Mouse (Mus musculus): ENCODE measurements around the gene Ppm1k. TPM values are rescaled to one million over a fixed set of nuclear protein-coding genes. Genes with fewer than 3 reads are reported as not detected.

Gene Ppm1k
- polyA plus RNA-seq, 1 experiment from 2014 or later = 3.7 TPM

DNA sequence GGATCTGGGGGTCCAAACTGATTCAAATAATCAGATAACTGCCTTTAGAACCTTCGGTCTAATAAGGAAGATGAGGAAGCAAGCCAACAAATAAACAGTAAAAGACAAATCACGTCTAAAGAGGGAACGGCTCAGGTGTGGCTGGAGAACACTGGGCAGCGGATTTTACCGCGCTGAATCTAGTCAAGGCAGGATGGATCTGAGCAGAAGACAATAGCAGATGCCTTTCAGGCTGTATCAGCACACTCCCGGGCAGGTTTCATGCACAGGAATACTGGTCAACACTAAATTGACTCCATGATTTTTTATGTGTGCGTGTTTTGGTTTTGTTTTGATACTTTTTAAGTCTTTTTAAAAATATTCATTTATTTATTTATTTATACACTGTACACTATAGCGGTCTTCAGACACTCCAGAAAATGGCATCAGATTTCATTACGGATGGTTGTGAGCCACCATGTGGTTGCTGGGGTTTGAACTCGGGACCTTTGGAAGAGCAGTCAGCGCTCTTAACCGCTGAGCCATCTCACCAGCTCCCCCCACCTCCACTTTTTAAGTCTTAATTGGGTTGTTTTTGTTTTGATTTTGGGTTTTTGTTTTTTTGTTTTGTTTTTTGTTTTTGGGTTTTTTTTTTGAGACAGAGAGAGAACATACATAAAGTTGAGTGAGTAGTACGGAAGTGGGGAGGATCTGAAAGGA is 852 bp upstream of the Ppm1k start:
- Histone ChIP-seq H3K27ac (ENCODE audit: low read depth) (peak overlapping the region; percentile 88), H3K4me1 (replicated peaks; ENCODE audit: control insufficient read depth, insufficient read depth, low read length) (peaks cover 8% of the 10 kb centered on the region), H3K36me3 (ENCODE audit: control insufficient read depth, insufficient read depth, low read length) (no peaks in the 10 kb centered on the region), H3K4me2 (ENCODE audit: low read length) (peak overlapping the region; percentile 65), H3K4me3 (ENCODE audit: low read depth, low read length) (peak overlapping the region; percentile 55), H3K27me3 (replicated peaks; ENCODE audit: control insufficient read depth, insufficient read depth, low read length) (no peaks in the 10 kb centered on the region), H3K9ac (ENCODE audit: low read length) (peak overlapping the region; percentile 60), H3K9me3 (ENCODE audit: control insufficient read depth, low read length) (no peaks in the 10 kb centered on the region)
- DNase-seq (ENCODE audit: low spot score) = no peak
- ATAC-seq (replicated peaks; ENCODE audit: low FRiP score, low TSS enrichment, low read depth) = peak; percentile 44
- WGBS = 28% methylated on average over 14 of the region's 14 CpGs

DNA sequence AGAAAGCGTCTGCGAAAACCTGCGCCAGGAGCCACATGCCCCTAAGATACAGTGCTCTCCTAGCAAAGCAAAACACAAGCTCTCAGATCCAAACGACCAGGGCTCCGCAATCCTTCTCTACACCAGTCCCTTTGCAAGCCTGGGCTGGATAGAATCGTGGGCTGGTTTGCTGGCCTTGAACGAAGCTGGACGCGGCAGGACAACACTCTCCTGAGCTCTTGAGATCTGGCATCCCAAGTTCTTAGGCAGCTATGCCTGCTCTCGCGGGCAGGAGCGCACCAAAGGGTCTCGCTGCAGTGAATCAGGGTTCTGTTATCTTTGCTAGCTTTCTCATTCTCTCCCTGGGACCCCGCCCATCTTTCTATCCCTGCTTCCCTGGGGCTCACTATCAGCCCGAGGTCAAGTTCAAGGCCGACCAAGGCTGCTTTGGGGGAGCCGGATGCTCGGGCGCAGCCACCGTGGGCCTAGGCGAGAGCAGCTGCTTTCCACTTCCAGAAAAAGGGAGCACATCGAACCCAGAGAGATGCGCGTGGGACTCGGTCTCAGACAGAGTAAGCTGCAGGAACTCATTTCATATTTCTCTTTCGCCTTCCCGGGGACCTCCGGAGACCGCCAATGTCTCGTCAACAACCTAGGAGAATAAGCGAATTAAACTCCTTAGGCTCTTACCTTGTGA is 519 bp downstream of the Ppm1k start:
- peaks cover 11% of the 10 kb centered on the region for H3K4me1 ChIP-seq (replicated peaks; ENCODE audit: control insufficient read depth, insufficient read depth, low read length)
- H3K9me3 ChIP-seq (ENCODE audit: control insufficient read depth, low read length) = no peaks in the 10 kb centered on the region
- H3K4me2 ChIP-seq (ENCODE audit: low read length) = peak overlapping the region; percentile 82
- no peaks in the 10 kb centered on the region for H3K36me3 ChIP-seq (ENCODE audit: control insufficient read depth, insufficient read depth, low read length)
- peak overlapping the region; percentile 56 for H3K9ac ChIP-seq (ENCODE audit: low read length)
- peak; percentile 83 for DNase-seq (ENCODE audit: low spot score)
- peak overlapping the region; percentile 62 for H3K27ac ChIP-seq (ENCODE audit: low read depth)
- no peaks in the 10 kb centered on the region for H3K27me3 ChIP-seq (replicated peaks; ENCODE audit: control insufficient read depth, insufficient read depth, low read length)
- WGBS = 0% methylated on average over 31 of the region's 31 CpGs
- ATAC-seq (replicated peaks; ENCODE audit: low FRiP score, low TSS enrichment, low read depth) = peak; percentile 16; the same call in 1 of the 2 replicates
- H3K4me3 ChIP-seq (ENCODE audit: low read depth, low read length) = peak overlapping the region; percentile 55

DNA sequence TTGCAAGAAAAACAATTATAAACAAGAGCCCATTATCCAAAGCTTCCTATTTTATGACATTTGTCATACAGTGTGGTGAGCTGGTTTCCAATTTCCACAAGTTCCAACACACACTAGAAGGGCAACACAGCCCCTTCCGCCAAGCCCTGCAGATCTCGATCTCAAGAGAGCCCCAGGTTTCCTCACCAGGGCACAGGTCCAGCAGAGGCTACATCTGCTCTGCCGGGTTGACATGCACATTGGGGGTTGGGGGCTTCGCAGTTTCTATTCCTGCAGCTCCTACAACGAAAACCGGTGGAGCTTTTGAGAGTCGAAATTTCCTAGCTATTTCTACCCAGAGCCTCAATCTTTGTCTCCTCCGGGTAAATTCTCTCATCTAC is 1.0 kb downstream of the Ppm1k start:
- peak overlapping the region; percentile 55 for H3K4me3 ChIP-seq (ENCODE audit: low read depth, low read length)
- H3K27ac ChIP-seq (ENCODE audit: low read depth) = peak overlapping the region; percentile 62; the same call in 1 of the 2 replicates
- ATAC-seq (replicated peaks; ENCODE audit: low FRiP score, low TSS enrichment, low read depth) (no peak), DNase-seq (ENCODE audit: low spot score) (no peak)
- peak overlapping the region; percentile 82 for H3K4me2 ChIP-seq (ENCODE audit: low read length)
- H3K36me3 ChIP-seq (ENCODE audit: control insufficient read depth, insufficient read depth, low read length) = no peaks in the 10 kb centered on the region
- H3K9ac ChIP-seq (ENCODE audit: low read length) = peak overlapping the region; percentile 56
- peaks cover 11% of the 10 kb centered on the region for H3K4me1 ChIP-seq (replicated peaks; ENCODE audit: control insufficient read depth, insufficient read depth, low read length)
- H3K27me3 ChIP-seq (replicated peaks; ENCODE audit: control insufficient read depth, insufficient read depth, low read length) = no peaks in the 10 kb centered on the region
- no peaks in the 10 kb centered on the region for H3K9me3 ChIP-seq (ENCODE audit: control insufficient read depth, low read length)
- WGBS = 4% methylated on average over 8 of the region's 8 CpGs

DNA sequence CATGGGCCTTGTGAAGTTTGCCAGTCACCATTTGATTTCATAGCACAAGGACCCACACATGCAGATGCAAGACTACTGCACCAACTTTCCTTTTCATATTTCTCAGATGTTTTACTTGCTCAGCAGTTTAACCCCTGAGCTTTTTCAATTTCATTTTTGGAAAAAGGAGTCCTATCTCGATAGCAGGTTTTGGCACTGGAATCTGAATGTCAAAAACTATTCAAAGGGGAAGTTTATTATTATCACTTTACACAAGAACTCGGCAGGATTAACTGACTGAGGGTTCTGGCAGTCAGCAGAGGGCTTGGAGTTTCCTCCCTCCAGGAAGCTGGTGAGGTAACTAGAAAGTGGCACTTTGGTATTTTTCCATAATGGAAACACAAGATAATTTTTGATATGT is 1.9 kb downstream of the Ppm1k start:
- Histone ChIP-seq H3K4me2 (ENCODE audit: low read length) (peak overlapping the region; percentile 82), H3K9ac (ENCODE audit: low read length) (no peak overlapping the region), H3K27me3 (replicated peaks; ENCODE audit: control insufficient read depth, insufficient read depth, low read length) (no peaks in the 10 kb centered on the region), H3K4me1 (replicated peaks; ENCODE audit: control insufficient read depth, insufficient read depth, low read length) (peaks cover 11% of the 10 kb centered on the region), H3K9me3 (ENCODE audit: control insufficient read depth, low read length) (no peaks in the 10 kb centered on the region), H3K4me3 (ENCODE audit: low read depth, low read length) (0 out of 2 replicates have a peak overlapping the region, but pooled peaks have one; percentile 55), H3K27ac (ENCODE audit: low read depth) (no peak overlapping the region), H3K36me3 (ENCODE audit: control insufficient read depth, insufficient read depth, low read length) (no peaks in the 10 kb centered on the region)
- 39% methylated on average over 2 of the region's 2 CpGs for WGBS
- ATAC-seq (replicated peaks; ENCODE audit: low FRiP score, low TSS enrichment, low read depth) (no peak), DNase-seq (ENCODE audit: low spot score) (no peak)

DNA sequence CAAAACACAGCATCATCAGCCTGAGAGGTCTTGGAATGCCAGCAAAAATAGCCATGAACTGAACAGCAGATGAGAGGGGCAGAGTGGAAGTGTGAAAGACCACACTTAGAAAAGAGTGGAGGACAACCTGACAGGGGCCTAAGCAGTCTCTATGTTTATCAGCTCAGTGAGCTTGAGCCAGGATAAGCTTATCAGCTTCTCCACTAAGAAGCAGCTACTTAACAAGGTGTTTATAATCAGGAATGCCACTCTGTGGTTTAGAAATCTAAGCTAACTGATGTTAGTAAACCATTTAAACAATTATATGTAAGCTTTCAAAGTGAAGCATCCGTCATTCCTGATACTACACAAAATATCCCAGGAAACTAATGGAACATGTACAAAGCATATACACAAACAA is 3.2 kb downstream of the Ppm1k start:
- no peak overlapping the region for H3K4me2 ChIP-seq (ENCODE audit: low read length)
- 71% methylated on average over 1 of the region's 1 CpGs for WGBS
- no peak overlapping the region for H3K4me3 ChIP-seq (ENCODE audit: low read depth, low read length)
- H3K36me3 ChIP-seq (ENCODE audit: control insufficient read depth, insufficient read depth, low read length) = no peaks in the 10 kb centered on the region
- no peak for DNase-seq (ENCODE audit: low spot score)
- no peak overlapping the region for H3K27ac ChIP-seq (ENCODE audit: low read depth)
- no peak for ATAC-seq (replicated peaks; ENCODE audit: low FRiP score, low TSS enrichment, low read depth)
- no peaks in the 10 kb centered on the region for H3K9me3 ChIP-seq (ENCODE audit: control insufficient read depth, low read length)
- H3K4me1 ChIP-seq (replicated peaks; ENCODE audit: control insufficient read depth, insufficient read depth, low read length) = peaks cover 11% of the 10 kb centered on the region
- H3K27me3 ChIP-seq (replicated peaks; ENCODE audit: control insufficient read depth, insufficient read depth, low read length) = no peaks in the 10 kb centered on the region
- H3K9ac ChIP-seq (ENCODE audit: low read length) = no peak overlapping the region

DNA sequence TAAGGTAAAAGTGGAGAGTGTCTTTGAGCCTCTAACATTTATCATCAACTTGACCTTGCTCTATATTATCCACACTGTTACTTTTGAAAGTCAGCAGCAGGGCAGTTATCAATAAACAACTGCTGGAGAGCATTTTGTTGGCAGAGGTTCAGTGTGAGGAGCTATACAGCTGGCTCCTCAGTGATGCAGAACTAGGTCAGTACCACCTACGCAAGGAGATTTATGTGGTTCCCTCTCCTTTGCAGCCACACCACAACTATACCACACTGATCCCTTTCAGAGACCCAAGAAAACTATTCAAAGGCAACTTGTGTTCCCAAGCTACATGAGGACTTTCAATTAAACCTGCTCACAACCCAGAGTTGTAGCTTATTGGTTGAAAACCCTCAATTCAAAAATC is 3.8 kb downstream of the Ppm1k start:
- H3K27ac ChIP-seq (ENCODE audit: low read depth) = no peak overlapping the region
- no peak overlapping the region for H3K9ac ChIP-seq (ENCODE audit: low read length)
- 67% methylated on average over 1 of the region's 1 CpGs for WGBS
- H3K27me3 ChIP-seq (replicated peaks; ENCODE audit: control insufficient read depth, insufficient read depth, low read length) = no peaks in the 10 kb centered on the region
- H3K36me3 ChIP-seq (ENCODE audit: control insufficient read depth, insufficient read depth, low read length) = no peaks in the 10 kb centered on the region
- peaks cover 11% of the 10 kb centered on the region for H3K4me1 ChIP-seq (replicated peaks; ENCODE audit: control insufficient read depth, insufficient read depth, low read length)
- H3K4me3 ChIP-seq (ENCODE audit: low read depth, low read length) = no peak overlapping the region
- ATAC-seq (replicated peaks; ENCODE audit: low FRiP score, low TSS enrichment, low read depth) (no peak), DNase-seq (ENCODE audit: low spot score) (no peak)
- H3K9me3 ChIP-seq (ENCODE audit: control insufficient read depth, low read length) = no peaks in the 10 kb centered on the region
- no peak overlapping the region for H3K4me2 ChIP-seq (ENCODE audit: low read length)

DNA sequence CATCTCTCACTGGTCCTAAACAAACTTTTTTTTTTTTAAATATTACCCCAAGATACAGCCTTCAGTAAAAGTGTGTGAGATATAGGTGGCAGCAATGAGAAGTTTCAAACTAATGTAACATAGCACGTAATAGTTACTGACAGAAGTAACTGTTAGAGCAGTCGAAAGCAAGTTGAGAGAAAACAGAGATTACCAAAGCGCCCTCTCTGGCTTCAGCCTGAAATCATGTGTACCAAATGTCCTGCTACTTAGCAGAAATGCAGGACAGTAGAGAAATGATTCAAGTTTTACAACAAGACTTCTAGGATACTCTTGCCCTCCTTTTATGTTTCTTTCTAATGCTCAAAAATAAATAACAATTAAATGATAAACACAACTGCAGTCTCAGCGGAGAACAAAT is 4.3 kb downstream of the Ppm1k start:
- no peak for ATAC-seq (replicated peaks; ENCODE audit: low FRiP score, low TSS enrichment, low read depth)
- no peak for DNase-seq (ENCODE audit: low spot score)
- Histone ChIP-seq H3K9ac (ENCODE audit: low read length) (no peak overlapping the region), H3K36me3 (ENCODE audit: control insufficient read depth, insufficient read depth, low read length) (no peaks in the 10 kb centered on the region), H3K27ac (ENCODE audit: low read depth) (no peak overlapping the region), H3K9me3 (ENCODE audit: control insufficient read depth, low read length) (no peaks in the 10 kb centered on the region), H3K4me3 (ENCODE audit: low read depth, low read length) (no peak overlapping the region), H3K27me3 (replicated peaks; ENCODE audit: control insufficient read depth, insufficient read depth, low read length) (no peaks in the 10 kb centered on the region), H3K4me2 (ENCODE audit: low read length) (no peak overlapping the region), H3K4me1 (replicated peaks; ENCODE audit: control insufficient read depth, insufficient read depth, low read length) (peaks cover 11% of the 10 kb centered on the region)
- WGBS = 38% methylated on average over 4 of the region's 4 CpGs

DNA sequence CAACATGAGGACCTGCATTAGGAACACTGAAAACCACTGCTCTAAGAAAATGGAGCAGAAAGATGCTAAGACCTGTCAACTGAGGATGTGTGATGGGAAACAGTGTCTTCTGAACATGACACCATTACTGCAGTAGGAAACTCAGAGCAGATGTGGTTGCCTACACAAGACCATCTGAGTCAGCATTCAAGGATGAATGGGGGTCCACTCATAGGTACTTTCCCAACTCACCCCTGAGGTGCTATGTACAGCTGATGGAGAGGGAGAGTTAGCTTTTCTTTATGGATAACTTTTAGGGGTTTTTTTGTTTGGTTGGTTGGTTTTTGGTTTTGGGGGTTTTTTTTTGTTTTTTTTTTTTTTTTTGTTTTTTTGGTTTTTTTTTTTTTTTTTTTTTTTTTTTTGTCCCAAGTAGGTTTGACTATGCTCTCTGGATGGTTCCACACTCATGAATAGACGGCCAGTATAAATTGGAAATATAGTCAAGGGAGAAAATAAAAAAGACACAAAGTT is 5.9 kb downstream of the Ppm1k start:
- Histone ChIP-seq H3K9me3 (ENCODE audit: control insufficient read depth, low read length) (no peaks in the 10 kb centered on the region), H3K9ac (ENCODE audit: low read length) (no peak overlapping the region), H3K4me3 (ENCODE audit: low read depth, low read length) (no peak overlapping the region), H3K36me3 (ENCODE audit: control insufficient read depth, insufficient read depth, low read length) (no peaks in the 10 kb centered on the region), H3K4me1 (replicated peaks; ENCODE audit: control insufficient read depth, insufficient read depth, low read length) (peaks cover 11% of the 10 kb centered on the region), H3K4me2 (ENCODE audit: low read length) (no peak overlapping the region), H3K27ac (ENCODE audit: low read depth) (no peak overlapping the region), H3K27me3 (replicated peaks; ENCODE audit: control insufficient read depth, insufficient read depth, low read length) (no peaks in the 10 kb centered on the region)
- 96% methylated on average over 1 of the region's 1 CpGs for WGBS
- DNase-seq (ENCODE audit: low spot score) = no peak
- ATAC-seq (replicated peaks; ENCODE audit: low FRiP score, low TSS enrichment, low read depth) = no peak

Measured in intestine, embryonic 14.5 days (tissue).